Mouse (Mus musculus): ENCODE results near the gene Comp. TPM values are rescaled to one million over a fixed set of nuclear protein-coding genes. Genes with fewer than 3 reads are reported as not detected.

Comp gene
- total and polyA plus RNA-seq, 2 experiments = not detected

- no peaks in the 10 kb centered on the region for H3K36me3 ChIP-seq (ENCODE audit: control insufficient read depth, insufficient read depth, low read length)
- 98% methylated on average over 7 of the region's 7 CpGs for WGBS
- no peaks in the 10 kb centered on the region for H3K79me2 ChIP-seq (ENCODE audit: control insufficient read depth, insufficient read depth, low read length)
- peaks cover 23% of the 10 kb centered on the region for H3K27me3 ChIP-seq (ENCODE audit: control insufficient read depth, insufficient read depth, low read length)
- H3K9ac ChIP-seq (ENCODE audit: low read depth, low read length) = no peak overlapping the region
- no peaks in the 10 kb centered on the region for H3K4me1 ChIP-seq (ENCODE audit: control insufficient read depth, insufficient read depth, low read length)
- TF ChIP-seq POLR2A (IDR thresholded peaks at IDR 0.05; ENCODE audit: extremely low read depth, insufficient read depth, low read length) (no peak), CTCF (IDR thresholded peaks at IDR 0.05; ENCODE audit: low read depth, low read length) (no peak)
- no peak for DNase-seq (ENCODE audit: extremely low read depth, low read depth, low spot score)
- no peak overlapping the region for H3K4me3 ChIP-seq (ENCODE audit: insufficient read depth, low read depth, low read length)
- H3K27ac ChIP-seq (replicated peaks; ENCODE audit: insufficient read depth, low read depth, low read length) = no peak overlapping the region
Measured at GRCm38 (mm10) chr8:70370476-70370875, 2.9 kb upstream of the Comp start.

GRCm38 (mm10) chr8:70371951-70372350 is 1.4 kb upstream of the Comp start:
- no peak overlapping the region for H3K4me3 ChIP-seq (ENCODE audit: insufficient read depth, low read depth, low read length)
- TF ChIP-seq CTCF (IDR thresholded peaks at IDR 0.05; ENCODE audit: low read depth, low read length) = no peak
- no peak for TF ChIP-seq POLR2A (IDR thresholded peaks at IDR 0.05; ENCODE audit: extremely low read depth, insufficient read depth, low read length)
- H3K9ac ChIP-seq (ENCODE audit: low read depth, low read length) = no peak overlapping the region
- no peaks in the 10 kb centered on the region for H3K36me3 ChIP-seq (ENCODE audit: control insufficient read depth, insufficient read depth, low read length)
- peaks cover 34% of the 10 kb centered on the region for H3K27me3 ChIP-seq (ENCODE audit: control insufficient read depth, insufficient read depth, low read length)
- H3K4me1 ChIP-seq (ENCODE audit: control insufficient read depth, insufficient read depth, low read length) = no peaks in the 10 kb centered on the region
- peak; percentile 53 for DNase-seq (ENCODE audit: extremely low read depth, low read depth, low spot score)
- no peaks in the 10 kb centered on the region for H3K79me2 ChIP-seq (ENCODE audit: control insufficient read depth, insufficient read depth, low read length)
- H3K27ac ChIP-seq (replicated peaks; ENCODE audit: insufficient read depth, low read depth, low read length) = no peak overlapping the region
- WGBS = 47% methylated on average over 6 of the region's 6 CpGs

- TF ChIP-seq POLR2A (IDR thresholded peaks at IDR 0.05; ENCODE audit: extremely low read depth, insufficient read depth, low read length) = no peak
- no peak for TF ChIP-seq CTCF (IDR thresholded peaks at IDR 0.05; ENCODE audit: low read depth, low read length)
- H3K27ac ChIP-seq (replicated peaks; ENCODE audit: insufficient read depth, low read depth, low read length) = no peak overlapping the region
- H3K27me3 ChIP-seq (ENCODE audit: control insufficient read depth, insufficient read depth, low read length) = peaks cover 34% of the 10 kb centered on the region
- 2% methylated on average over 53 of the region's 53 CpGs for WGBS
- no peaks in the 10 kb centered on the region for H3K79me2 ChIP-seq (ENCODE audit: control insufficient read depth, insufficient read depth, low read length)
- no peaks in the 10 kb centered on the region for H3K36me3 ChIP-seq (ENCODE audit: control insufficient read depth, insufficient read depth, low read length)
- H3K9ac ChIP-seq (ENCODE audit: low read depth, low read length) = no peak overlapping the region
- DNase-seq (ENCODE audit: extremely low read depth, low read depth, low spot score) = peak; percentile 14
- peak overlapping the region; percentile 43; the same call in 1 of the 2 replicates for H3K4me3 ChIP-seq (ENCODE audit: insufficient read depth, low read depth, low read length)
- no peaks in the 10 kb centered on the region for H3K4me1 ChIP-seq (ENCODE audit: control insufficient read depth, insufficient read depth, low read length)
Measured at GRCm38 (mm10) chr8:70374318-70374927, 1.1 kb downstream of the Comp start.

GRCm38 (mm10) chr8:70375212-70375859 is 2.0 kb downstream of the Comp start:
- Histone ChIP-seq H3K4me1 (ENCODE audit: control insufficient read depth, insufficient read depth, low read length) (no peaks in the 10 kb centered on the region), H3K27me3 (ENCODE audit: control insufficient read depth, insufficient read depth, low read length) (peaks cover 34% of the 10 kb centered on the region), H3K4me3 (ENCODE audit: insufficient read depth, low read depth, low read length) (no peak overlapping the region), H3K36me3 (ENCODE audit: control insufficient read depth, insufficient read depth, low read length) (no peaks in the 10 kb centered on the region), H3K9ac (ENCODE audit: low read depth, low read length) (no peak overlapping the region), H3K79me2 (ENCODE audit: control insufficient read depth, insufficient read depth, low read length) (no peaks in the 10 kb centered on the region), H3K27ac (replicated peaks; ENCODE audit: insufficient read depth, low read depth, low read length) (no peak overlapping the region)
- TF ChIP-seq CTCF (IDR thresholded peaks at IDR 0.05; ENCODE audit: low read depth, low read length) (no peak), POLR2A (IDR thresholded peaks at IDR 0.05; ENCODE audit: extremely low read depth, insufficient read depth, low read length) (no peak)
- WGBS = 10% methylated on average over 35 of the region's 35 CpGs
- DNase-seq (ENCODE audit: extremely low read depth, low read depth, low spot score) = no peak

- Histone ChIP-seq H3K27ac (replicated peaks; ENCODE audit: insufficient read depth, low read depth, low read length) (no peak overlapping the region), H3K9ac (ENCODE audit: low read depth, low read length) (no peak overlapping the region), H3K36me3 (ENCODE audit: control insufficient read depth, insufficient read depth, low read length) (no peaks in the 10 kb centered on the region), H3K27me3 (ENCODE audit: control insufficient read depth, insufficient read depth, low read length) (peaks cover 34% of the 10 kb centered on the region), H3K79me2 (ENCODE audit: control insufficient read depth, insufficient read depth, low read length) (no peaks in the 10 kb centered on the region), H3K4me3 (ENCODE audit: insufficient read depth, low read depth, low read length) (no peak overlapping the region), H3K4me1 (ENCODE audit: control insufficient read depth, insufficient read depth, low read length) (no peaks in the 10 kb centered on the region)
- DNase-seq (ENCODE audit: extremely low read depth, low read depth, low spot score) = no peak
- 8% methylated on average over 37 of the region's 37 CpGs for WGBS
- no peak for TF ChIP-seq CTCF (IDR thresholded peaks at IDR 0.05; ENCODE audit: low read depth, low read length)
- no peak for TF ChIP-seq POLR2A (IDR thresholded peaks at IDR 0.05; ENCODE audit: extremely low read depth, insufficient read depth, low read length)
Measured at GRCm38 (mm10) chr8:70376275-70376741, 3.0 kb downstream of the Comp start.

- H3K4me3 ChIP-seq (ENCODE audit: insufficient read depth, low read depth, low read length) = no peak overlapping the region
- H3K27ac ChIP-seq (replicated peaks; ENCODE audit: insufficient read depth, low read depth, low read length) = no peak overlapping the region
- H3K36me3 ChIP-seq (ENCODE audit: control insufficient read depth, insufficient read depth, low read length) = no peaks in the 10 kb centered on the region
- H3K79me2 ChIP-seq (ENCODE audit: control insufficient read depth, insufficient read depth, low read length) = no peaks in the 10 kb centered on the region
- no peak for DNase-seq (ENCODE audit: extremely low read depth, low read depth, low spot score)
- H3K27me3 ChIP-seq (ENCODE audit: control insufficient read depth, insufficient read depth, low read length) = peaks cover 34% of the 10 kb centered on the region
- TF ChIP-seq POLR2A (IDR thresholded peaks at IDR 0.05; ENCODE audit: extremely low read depth, insufficient read depth, low read length) = no peak
- TF ChIP-seq CTCF (IDR thresholded peaks at IDR 0.05; ENCODE audit: low read depth, low read length) = no peak
- WGBS = 25% methylated on average over 15 of the region's 15 CpGs
- no peaks in the 10 kb centered on the region for H3K4me1 ChIP-seq (ENCODE audit: control insufficient read depth, insufficient read depth, low read length)
- H3K9ac ChIP-seq (ENCODE audit: low read depth, low read length) = no peak overlapping the region
Measured at GRCm38 (mm10) chr8:70377049-70377448, 3.7 kb downstream of the Comp start.

All from liver, adult 2 months (tissue).